Mouse (Mus musculus) erythroblast, embryonic 14.5 days (primary cell): Measurements from ENCODE around the gene Mns1.

Experiments
- GATA1 ChIP-seq: IDR thresholded peaks from 2 replicates; pipeline ENCODE4 v1.6.1; 2012; ENCODE audit warnings: low read length, inconsistent platforms, mixed read lengths
- TAL1 ChIP-seq: IDR thresholded peaks from 3 replicates; pipeline ENCODE4 v1.6.1; 2012; ENCODE audit warnings: low read length, inconsistent platforms, mixed read lengths

DNA sequence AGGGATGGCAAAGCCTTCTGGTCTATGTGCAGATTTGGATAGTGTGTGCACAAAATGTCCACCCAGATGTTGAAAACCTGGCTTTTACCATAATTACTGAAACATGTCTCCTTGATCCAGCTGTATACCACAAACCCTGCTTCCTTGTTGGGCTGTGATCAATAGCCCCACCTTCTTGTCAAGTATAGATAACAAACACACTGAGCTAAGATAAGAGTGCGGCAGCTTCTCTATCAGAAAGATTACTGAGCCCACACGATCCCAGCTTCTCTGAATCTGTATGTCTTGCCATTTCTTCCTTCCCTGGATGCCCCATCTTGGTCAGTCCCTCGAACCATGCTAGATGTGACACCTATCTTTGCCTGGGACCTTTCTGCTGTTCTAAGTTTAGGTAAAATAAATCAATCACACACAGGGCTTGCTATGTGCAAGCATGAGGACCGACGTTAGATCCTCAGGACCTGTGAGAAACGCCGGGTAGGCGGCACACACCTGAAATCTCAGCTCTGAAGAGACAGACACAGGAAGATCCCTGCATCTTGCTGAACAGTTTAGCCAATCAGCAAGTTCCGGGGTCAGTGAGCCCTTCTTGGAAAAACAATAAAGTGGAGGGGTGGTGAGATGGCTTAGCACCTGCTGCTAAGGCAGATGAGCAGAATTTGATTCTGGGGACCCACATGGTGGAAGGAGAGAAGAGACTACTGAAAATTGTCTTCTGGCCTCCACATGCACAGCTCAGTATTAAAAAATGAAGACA, 31.8 kb upstream of the Mns1 start:
- TF ChIP-seq GATA1 = no peak
- no peak for TF ChIP-seq TAL1
